Mouse (Mus musculus) lung, embryonic 16.5 days (tissue): ENCODE measurements at regions not wholly inside any gene's neighbourhood (a gene's known extent, or its start where the extent isn't known, plus 50 kb on each side); places are given as distances from the start of the nearest gene placed in this dataset.

Experiments
- ATAC-seq: fragments of 200-750 bp; cut with Nextera tagmentation; 2 replicates; pipeline ENCODE4 v1.8.0; 2017; ENCODE audit warnings: low read depth, mild to moderate bottlenecking, moderate library complexity
- H3K27ac ChIP-seq: fragments of 300-500 bp; sonication (generic); 2 replicates; pipeline ENCODE4 v1.5.1; 2014; ENCODE audit warnings: mild to moderate bottlenecking, control low read depth, low read length
- H3K27me3 ChIP-seq: fragments of 300-500 bp; sonication (generic); 2 replicates; pipeline ENCODE4 v1.6.1; 2014; ENCODE audit warnings: low read depth, low read length, mixed read lengths; ENCODE audit not compliant: control insufficient read depth, insufficient read depth
- H3K36me3 ChIP-seq: fragments of 300-500 bp; sonication (generic); 2 replicates; pipeline ENCODE4 v1.6.1; 2014; ENCODE audit warnings: low read length; ENCODE audit not compliant: control insufficient read depth, insufficient read depth
- H3K4me1 ChIP-seq: fragments of 300-500 bp; sonication (generic); replicated peaks from 2 replicates; pipeline ENCODE4 v1.6.1; 2014; ENCODE audit warnings: low read length, mixed read lengths; ENCODE audit not compliant: control insufficient read depth, insufficient read depth
- H3K4me2 ChIP-seq: fragments of 300-500 bp; sonication (generic); 2 replicates; pipeline ENCODE4 v1.6.1; 2014; ENCODE audit warnings: low read depth, low read length, control low read depth
- H3K4me3 ChIP-seq: fragments of 300-500 bp; sonication (generic); 2 replicates; pipeline ENCODE4 v1.5.1; 2014; ENCODE audit warnings: mild to moderate bottlenecking, low read length, control low read depth
- H3K9ac ChIP-seq: fragments of 300-500 bp; sonication (generic); 2 replicates; pipeline ENCODE4 v1.6.1; 2014; ENCODE audit warnings: low read length, control low read depth
- H3K9me3 ChIP-seq: fragments of 300-500 bp; sonication (generic); 2 replicates; pipeline ENCODE4 v1.6.1; 2016; ENCODE audit warnings: low read length; ENCODE audit not compliant: control insufficient read depth
- WGBS: fragments of 180-500 bp; shearing (Covaris S2); extraction: QIAGEN DNeasy Blood & Tissue Kit; methylation state at CpG from one replicate; pipeline ENCODE4 v1.1.7; 2014; 5-methylcytosine and 5-hydroxymethylcytosine counted together

DNA sequence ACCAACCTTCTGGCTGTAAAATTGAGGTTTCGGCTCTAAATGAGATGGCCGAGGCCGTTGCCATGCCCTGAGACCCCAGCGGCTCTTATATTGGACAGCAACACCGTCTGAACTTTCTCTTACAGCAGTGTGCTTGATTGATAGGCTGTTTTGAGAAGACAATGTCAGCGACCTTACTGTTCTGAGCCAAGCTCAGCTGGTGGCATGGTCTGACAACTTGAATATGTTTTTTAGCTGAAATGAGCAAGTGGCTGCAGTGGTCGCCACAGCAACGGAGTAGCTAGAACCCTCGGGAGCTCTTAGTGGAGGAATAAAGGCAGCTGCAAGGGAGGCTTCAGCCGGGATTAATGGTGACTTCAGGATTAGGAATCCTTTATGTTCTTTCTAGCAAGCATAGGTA is 107.0 kb upstream of the Fndc3a start:
- ATAC-seq, result peak; percentile 76
- H3K9me3 ChIP-seq, result no peaks in the 10 kb centered on the region
- WGBS, result 24% methylated on average over 10 of the region's 10 CpGs
- no peaks in the 10 kb centered on the region for H3K36me3 ChIP-seq
- H3K4me2 ChIP-seq, result 0 out of 2 replicates have a peak overlapping the region, but pooled peaks have one; percentile 17
- H3K4me3 ChIP-seq, result no peak overlapping the region
- H3K4me1 ChIP-seq, result no peaks in the 10 kb centered on the region; the same call in 1 of the 2 replicates
- no peak overlapping the region for H3K9ac ChIP-seq
- no peak overlapping the region for H3K27ac ChIP-seq
- H3K27me3 ChIP-seq, result no peaks in the 10 kb centered on the region

DNA sequence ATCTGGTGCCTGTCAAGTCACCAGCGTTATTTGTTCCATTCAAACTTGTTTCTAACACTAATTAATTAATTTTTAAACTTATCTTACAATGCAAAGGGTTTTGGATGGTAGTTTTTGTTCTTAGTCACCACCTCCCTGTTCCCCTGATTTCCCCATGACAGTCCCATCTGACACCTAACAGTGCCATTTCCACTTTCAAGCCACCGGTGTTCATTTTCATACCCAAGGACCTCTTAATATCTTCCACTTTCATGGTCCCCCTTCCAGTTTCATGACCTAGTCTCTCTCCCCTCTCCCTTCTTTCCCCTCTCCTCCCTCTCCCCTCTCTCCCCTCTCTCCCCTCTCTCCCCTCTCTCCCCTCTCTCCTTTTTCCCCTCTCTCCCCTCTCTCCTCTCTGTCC is 99.3 kb upstream of the Fndc3a start:
- Histone ChIP-seq H3K4me2 (no peak overlapping the region), H3K4me3 (no peak overlapping the region), H3K9ac (no peak overlapping the region), H3K27me3 (no peaks in the 10 kb centered on the region), H3K9me3 (no peaks in the 10 kb centered on the region), H3K4me1 (no peaks in the 10 kb centered on the region), H3K36me3 (no peaks in the 10 kb centered on the region), H3K27ac (no peak overlapping the region)
- ATAC-seq, result no peak
- WGBS, result 77% methylated on average over 2 of the region's 2 CpGs

DNA sequence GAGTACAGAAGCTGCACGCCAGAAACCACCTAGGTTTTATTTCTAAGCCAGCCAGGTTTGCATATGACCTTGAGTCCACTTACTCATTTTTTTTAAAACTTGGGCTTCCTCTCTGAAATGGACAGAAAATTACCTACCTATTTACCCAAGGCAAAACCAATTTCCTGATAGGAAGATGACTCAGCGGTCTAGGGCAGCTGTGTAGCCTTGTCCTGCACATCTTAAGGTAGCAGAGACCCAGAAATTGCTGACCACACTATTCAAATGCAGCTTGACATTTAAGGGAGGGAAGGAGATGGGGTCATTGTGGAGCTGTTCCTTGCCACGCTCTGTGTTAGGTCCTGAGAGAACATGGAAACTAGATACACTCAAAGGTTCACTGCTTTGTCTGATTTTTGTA is 98.1 kb upstream of the Fndc3a start:
- no peak overlapping the region for H3K27ac ChIP-seq
- H3K4me3 ChIP-seq, result no peak overlapping the region
- no peaks in the 10 kb centered on the region for H3K27me3 ChIP-seq
- H3K4me2 ChIP-seq, result no peak overlapping the region
- 76% methylated on average over 3 of the region's 3 CpGs for WGBS
- H3K9ac ChIP-seq, result no peak overlapping the region
- H3K4me1 ChIP-seq, result no peaks in the 10 kb centered on the region
- no peaks in the 10 kb centered on the region for H3K36me3 ChIP-seq
- no peak for ATAC-seq
- H3K9me3 ChIP-seq, result no peaks in the 10 kb centered on the region

DNA sequence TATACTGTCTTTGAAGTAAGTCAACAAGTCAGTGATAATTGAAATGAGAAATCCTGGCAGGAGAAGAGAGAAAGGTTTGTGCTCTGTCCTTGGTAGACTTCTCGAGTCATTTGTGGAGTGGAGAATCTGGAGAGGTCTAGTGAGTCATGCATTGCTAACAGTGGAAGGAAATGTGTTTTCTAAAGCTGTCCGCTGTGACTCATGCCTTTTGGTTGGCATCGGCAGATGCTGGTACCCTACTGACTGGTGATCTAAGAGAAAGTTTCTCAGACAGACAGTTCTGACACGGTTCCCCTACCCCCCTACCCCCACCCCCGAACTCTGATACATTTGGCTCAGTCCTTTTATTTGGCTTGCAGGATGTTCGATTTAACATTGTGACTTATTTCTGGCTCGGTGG is 97.5 kb upstream of the Fndc3a start:
- Histone ChIP-seq H3K27ac (no peak overlapping the region), H3K4me3 (no peak overlapping the region), H3K4me2 (no peak overlapping the region), H3K9ac (no peak overlapping the region), H3K4me1 (no peaks in the 10 kb centered on the region), H3K36me3 (no peaks in the 10 kb centered on the region), H3K9me3 (no peaks in the 10 kb centered on the region), H3K27me3 (no peaks in the 10 kb centered on the region)
- ATAC-seq, result no peak
- WGBS, result 61% methylated on average over 7 of the region's 7 CpGs

DNA sequence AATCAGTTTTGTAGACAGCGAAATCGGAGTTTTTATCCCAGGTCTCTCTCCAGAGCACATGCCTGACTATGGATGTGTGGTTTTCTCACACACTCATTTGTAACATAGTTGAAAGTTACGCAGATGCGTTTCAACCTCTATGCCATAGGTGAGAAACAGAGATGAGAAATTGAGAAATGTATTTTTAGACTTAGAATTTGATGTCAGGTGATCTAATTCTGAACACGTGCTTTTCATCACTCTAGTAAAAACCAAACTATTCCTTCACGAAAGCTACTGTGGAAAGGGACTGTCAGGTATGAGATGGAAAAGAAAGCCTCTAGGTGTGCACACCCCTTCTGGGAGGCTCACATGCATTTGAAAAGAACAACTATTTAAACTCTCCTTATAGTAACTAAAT is 96.8 kb upstream of the Fndc3a start:
- no peaks in the 10 kb centered on the region for H3K27me3 ChIP-seq
- H3K36me3 ChIP-seq, result no peaks in the 10 kb centered on the region
- no peaks in the 10 kb centered on the region for H3K4me1 ChIP-seq
- H3K9me3 ChIP-seq, result no peaks in the 10 kb centered on the region
- ATAC-seq, result no peak
- H3K9ac ChIP-seq, result no peak overlapping the region
- no peak overlapping the region for H3K4me2 ChIP-seq
- WGBS, result 94% methylated on average over 6 of the region's 6 CpGs
- no peak overlapping the region for H3K27ac ChIP-seq
- H3K4me3 ChIP-seq, result no peak overlapping the region

DNA sequence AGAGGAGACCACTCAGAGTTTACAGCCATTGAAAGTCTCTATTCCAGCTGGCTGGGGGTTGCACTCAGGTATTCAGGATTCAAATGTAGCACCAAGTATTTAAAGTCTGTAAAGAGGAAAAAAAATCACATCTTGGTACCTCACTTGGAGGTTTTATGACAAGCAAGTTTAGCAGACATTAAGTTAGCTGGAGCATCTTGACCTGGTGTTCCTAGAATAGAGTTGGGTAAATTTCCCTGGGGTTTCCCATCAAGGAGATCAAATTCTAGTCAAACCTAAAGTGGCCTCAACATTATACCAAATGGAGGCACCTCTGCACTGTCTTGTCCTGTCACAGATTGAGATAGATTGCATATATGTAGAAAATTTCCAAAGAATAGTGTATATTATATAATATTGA is 93.8 kb upstream of the Fndc3a start:
- Histone ChIP-seq H3K9me3 (no peaks in the 10 kb centered on the region), H3K9ac (no peak overlapping the region), H3K27me3 (no peaks in the 10 kb centered on the region), H3K27ac (no peak overlapping the region), H3K4me2 (no peak overlapping the region), H3K36me3 (no peaks in the 10 kb centered on the region), H3K4me3 (no peak overlapping the region), H3K4me1 (no peaks in the 10 kb centered on the region)
- ATAC-seq, result no peak

DNA sequence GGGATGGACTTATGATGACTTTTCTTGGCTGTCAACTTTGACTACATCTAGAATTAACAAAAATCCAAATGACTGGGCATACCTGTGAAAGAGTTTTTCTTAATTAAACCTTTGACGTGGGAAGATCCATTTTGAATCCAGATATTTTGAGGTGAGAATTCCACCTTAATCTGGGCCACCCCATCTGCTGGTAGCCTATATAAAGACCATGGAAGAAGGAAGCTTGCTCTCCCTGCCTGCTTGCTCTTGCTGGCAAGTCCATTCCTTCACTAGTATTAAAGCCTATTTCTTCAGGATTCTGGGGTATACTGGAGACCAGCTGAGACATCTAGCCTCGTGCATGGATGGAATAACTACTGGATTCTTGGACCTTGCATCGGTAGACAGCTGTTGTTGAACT is 80.9 kb upstream of the Fndc3a start:
- no peak overlapping the region for H3K4me3 ChIP-seq
- WGBS, result 70% methylated on average over 3 of the region's 3 CpGs
- H3K36me3 ChIP-seq, result no peaks in the 10 kb centered on the region
- no peaks in the 10 kb centered on the region for H3K4me1 ChIP-seq
- no peak overlapping the region for H3K9ac ChIP-seq
- H3K9me3 ChIP-seq, result no peaks in the 10 kb centered on the region
- H3K27me3 ChIP-seq, result no peaks in the 10 kb centered on the region
- H3K27ac ChIP-seq, result no peak overlapping the region
- H3K4me2 ChIP-seq, result no peak overlapping the region
- ATAC-seq, result no peak

DNA sequence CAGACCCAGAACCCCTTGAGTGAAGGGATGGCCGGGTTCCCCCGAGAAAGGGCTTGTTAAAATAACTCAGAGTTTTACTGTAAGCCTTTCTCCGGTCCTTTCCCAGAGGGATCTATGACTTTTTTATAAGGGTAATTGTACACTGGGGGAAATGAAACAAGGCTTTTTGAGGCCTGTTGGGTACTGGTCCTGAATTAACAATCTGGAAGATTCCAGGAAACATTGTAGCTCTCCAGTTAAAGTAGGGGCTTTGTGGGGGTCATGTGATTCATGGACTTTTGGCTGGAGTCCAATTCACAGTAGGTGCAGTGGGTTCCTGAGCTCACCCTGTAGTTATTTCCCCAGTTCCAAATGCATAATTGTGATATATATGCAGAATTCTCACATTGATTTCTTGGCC is 77.1 kb upstream of the Fndc3a start:
- Histone ChIP-seq H3K4me2 (no peak overlapping the region), H3K27me3 (no peaks in the 10 kb centered on the region), H3K27ac (no peak overlapping the region), H3K9ac (no peak overlapping the region), H3K4me3 (no peak overlapping the region), H3K36me3 (no peaks in the 10 kb centered on the region), H3K9me3 (no peaks in the 10 kb centered on the region), H3K4me1 (no peaks in the 10 kb centered on the region)
- no peak for ATAC-seq
- 86% methylated on average over 3 of the region's 3 CpGs for WGBS

DNA sequence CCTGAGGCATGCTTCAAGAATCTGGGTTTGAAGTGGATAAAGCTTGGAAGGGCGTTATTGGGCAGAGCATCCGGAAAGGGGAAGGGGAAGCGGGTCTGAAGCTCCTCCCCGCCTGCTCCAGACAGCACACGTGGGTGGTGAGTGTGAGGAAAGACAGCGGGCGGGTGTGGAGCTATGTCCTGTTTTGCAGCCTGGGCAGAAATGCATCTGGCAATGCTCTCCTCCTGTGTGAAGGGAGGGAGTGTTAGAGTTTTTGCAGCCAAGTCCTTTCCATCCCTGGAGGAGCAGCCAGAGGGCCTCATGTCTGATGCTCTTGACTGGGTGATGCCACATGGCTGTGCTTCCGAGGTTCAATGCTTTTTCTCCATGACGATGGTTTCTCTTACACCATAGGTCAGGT is 73.4 kb upstream of the Fndc3a start:
- no peak overlapping the region for H3K27ac ChIP-seq
- ATAC-seq, result peak; percentile 97

DNA sequence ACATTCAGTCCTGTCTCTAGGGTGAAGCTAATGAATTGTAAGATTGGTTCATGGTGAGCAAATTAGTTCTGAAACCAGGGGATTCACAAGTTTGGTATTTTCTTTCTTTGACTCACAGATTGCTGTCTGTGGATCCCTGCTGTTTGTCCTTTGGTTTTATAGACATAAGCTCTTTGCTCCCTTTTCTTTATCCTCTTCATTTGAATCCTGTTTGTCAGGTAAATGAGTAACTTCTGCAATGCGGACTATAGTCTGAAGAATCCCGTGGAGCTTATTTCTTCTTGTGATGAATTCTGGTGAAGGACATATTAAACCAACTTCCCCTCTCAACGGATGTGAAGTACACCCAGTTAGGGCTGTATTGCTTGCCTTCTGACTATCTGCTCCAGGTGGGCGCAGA is 69.6 kb upstream of the Fndc3a start:
- Histone ChIP-seq H3K36me3 (no peaks in the 10 kb centered on the region), H3K9ac (no peak overlapping the region), H3K4me1 (no peaks in the 10 kb centered on the region), H3K4me2 (no peak overlapping the region), H3K27me3 (no peaks in the 10 kb centered on the region), H3K9me3 (no peaks in the 10 kb centered on the region), H3K4me3 (no peak overlapping the region), H3K27ac (no peak overlapping the region)
- WGBS, result 69% methylated on average over 4 of the region's 4 CpGs
- no peak for ATAC-seq

More for the DNA sequence above, 73.4 kb upstream of the Fndc3a start:
- Histone ChIP-seq H3K9me3 (no peaks in the 10 kb centered on the region), H3K4me1 (no peaks in the 10 kb centered on the region), H3K9ac (no peak overlapping the region), H3K27me3 (no peaks in the 10 kb centered on the region), H3K4me2 (no peak overlapping the region), H3K36me3 (no peaks in the 10 kb centered on the region), H3K4me3 (no peak overlapping the region)
- WGBS, result 37% methylated on average over 9 of the region's 9 CpGs
